12 mouse cellular contexts compared by ENCODE assay signal in genomic region chr11:62614876-62615410, GRCm38 (mm10). TPM values are rescaled to one million over a fixed set of nuclear protein-coding genes. Genes with fewer than 3 reads are reported as not detected.
DNase-seq lines count a peak whose midpoint lies in the region; ATAC-seq lines count a peak whose summit lies in the region.
"Had no signal": no experiment of that assay in that cellular context is flagged by ENCODE, and none has a peak within 500 bp of the region (broad histone marks: within the 10 kb centered on the region; RNA-seq: fewer than 3 reads in every experiment).

No protein-coding gene starts in this region.

- no peaks in the 10 kb centered on the region for H3K27me3 ChIP-seq in embryonic facial prominence, embryonic 12.5 days
- no peaks in the 10 kb centered on the region for H3K27me3 ChIP-seq in hindbrain, embryonic 13.5 days
- no peaks in the 10 kb centered on the region for H3K27me3 ChIP-seq in midbrain, embryonic 15.5 days (replicated peaks)

- H3K27ac ChIP-seq in embryonic facial prominence, embryonic 12.5 days, result peak overlapping the region; percentile 82; the same call in 1 of the 2 replicates
- peak overlapping the region; percentile 97 for H3K27ac ChIP-seq in hindbrain, embryonic 13.5 days
- H3K27ac ChIP-seq in midbrain, embryonic 15.5 days, result peak overlapping the region; percentile 84
- H3K27ac ChIP-seq: left cerebral cortex, adult 2 months; liver, embryonic 12.5 days had no signal

- H3K4me3 ChIP-seq in embryonic facial prominence, embryonic 12.5 days, result no peak overlapping the region
- no peak overlapping the region for H3K4me3 ChIP-seq in hindbrain, embryonic 13.5 days
- H3K4me3 ChIP-seq in midbrain, embryonic 15.5 days, result no peak overlapping the region
- H3K4me3 ChIP-seq: left cerebral cortex, adult 2 months; liver, embryonic 12.5 days had no signal

- DNase-seq in embryo, embryonic 10.5 days (ENCODE audit: low spot score), result peak; percentile 8
- no peak for DNase-seq in embryo, embryonic 10 days (ENCODE audit: low spot score)
- no peak for DNase-seq in gastrocnemius, postnatal 36 days
- DNase-seq in right cerebral cortex, postnatal 25 days, result no peak
- DNase-seq in adrenal gland, postnatal 14 days, result no peak
- DNase-seq: embryo, embryonic 11 days had no signal

- ATAC-seq in embryonic facial prominence, embryonic 12.5 days (ENCODE audit: insufficient number of reproducible peaks, insufficient read depth, low FRiP score, low TSS enrichment), result no peak
- no peak for ATAC-seq in hindbrain, embryonic 13.5 days (ENCODE audit: low FRiP score)
- ATAC-seq in midbrain, embryonic 15.5 days (replicated peaks), result no peak
- ATAC-seq: liver, embryonic 12.5 days had no signal

- no peaks in the 10 kb centered on the region for H3K9me3 ChIP-seq in embryonic facial prominence, embryonic 12.5 days
- no peaks in the 10 kb centered on the region for H3K9me3 ChIP-seq in hindbrain, embryonic 13.5 days
- H3K9me3 ChIP-seq in midbrain, embryonic 15.5 days, result no peaks in the 10 kb centered on the region
- H3K9me3 ChIP-seq: liver, embryonic 12.5 days had no signal

- WGBS in embryonic facial prominence, embryonic 12.5 days, result 91% methylated on average over 8 of the region's 8 CpGs
- WGBS in hindbrain, embryonic 13.5 days, result 68% methylated on average over 8 of the region's 8 CpGs
- 79% methylated on average over 8 of the region's 8 CpGs for WGBS in midbrain, embryonic 15.5 days

- H3K4me1 ChIP-seq in embryonic facial prominence, embryonic 12.5 days, result peaks cover 12% of the 10 kb centered on the region
- H3K4me1 ChIP-seq in hindbrain, embryonic 13.5 days (replicated peaks), result peaks cover 32% of the 10 kb centered on the region
- H3K4me1 ChIP-seq in midbrain, embryonic 15.5 days, result peaks cover 30% of the 10 kb centered on the region

- peaks cover 35% of the 10 kb centered on the region for H3K36me3 ChIP-seq in embryonic facial prominence, embryonic 12.5 days
- peaks cover 39% of the 10 kb centered on the region for H3K36me3 ChIP-seq in hindbrain, embryonic 13.5 days
- H3K36me3 ChIP-seq in midbrain, embryonic 15.5 days (replicated peaks), result peaks cover 3% of the 10 kb centered on the region; the same call in 1 of the 2 replicates
- H3K36me3 ChIP-seq: G1E had no signal

- intact Hi-C loops in gastrocnemius, postnatal 36 days (cut with DNase I), result no loop called here

- H3K4me2 ChIP-seq in embryonic facial prominence, embryonic 12.5 days (replicated peaks), result no peak overlapping the region
- no peak overlapping the region for H3K4me2 ChIP-seq in hindbrain, embryonic 13.5 days
- no peak overlapping the region for H3K4me2 ChIP-seq in midbrain, embryonic 15.5 days
- H3K4me2 ChIP-seq: liver, embryonic 12.5 days had no signal

- no peak overlapping the region for H3K9ac ChIP-seq in embryonic facial prominence, embryonic 12.5 days
- peak overlapping the region; percentile 70; the same call in 1 of the 2 replicates for H3K9ac ChIP-seq in hindbrain, embryonic 13.5 days
- no peak overlapping the region for H3K9ac ChIP-seq in midbrain, embryonic 15.5 days
- H3K9ac ChIP-seq: liver, embryonic 12.5 days had no signal

RNA-seq across cellular contexts. Expression of gene Lrrc75a, which starts 33.4 kb away (rescaled TPM):
- 22.6 and 24.4 TPM in 2 replicates for polyA plus RNA-seq in embryonic facial prominence, embryonic 12.5 days (2016; fragmentation: Nextera tagmentation; extraction: Ambion mirVana)
- polyA plus RNA-seq in hindbrain, embryonic 13.5 days (2015; fragmentation: Nextera tagmentation; extraction: Ambion mirVana), result 10.0 and 10.4 TPM in 2 replicates
- polyA plus RNA-seq in midbrain, embryonic 15.5 days (2015; fragmentation: Nextera tagmentation; extraction: Ambion mirVana), result 12.1 and 12.4 TPM in 2 replicates
- 1 to 10 TPM; 3.5 to 4.3 TPM for total RNA-seq in gastrocnemius, postnatal 36 days (2021)
- total RNA-seq in adrenal gland, postnatal 14 days (2021), result 28.7 and 31.7 TPM in 2 replicates

RNA-seq across cellular contexts. Expression of gene Mmgt2, which starts 33.5 kb away (rescaled TPM):
- polyA plus RNA-seq in embryonic facial prominence, embryonic 12.5 days (2016; fragmentation: Nextera tagmentation; extraction: Ambion mirVana), result 59.4 and 62.3 TPM in 2 replicates
- 22.8 and 24.9 TPM in 2 replicates for polyA plus RNA-seq in hindbrain, embryonic 13.5 days (2015; fragmentation: Nextera tagmentation; extraction: Ambion mirVana)
- polyA plus RNA-seq in midbrain, embryonic 15.5 days (2015; fragmentation: Nextera tagmentation; extraction: Ambion mirVana), result 21.6 and 23.3 TPM in 2 replicates
- 1 to 10 TPM; 3.9 to 4.0 TPM for total RNA-seq in gastrocnemius, postnatal 36 days (2021)
- total RNA-seq in adrenal gland, postnatal 14 days (2021), result 26.6 and 35.7 TPM in 2 replicates

RNA-seq across cellular contexts. Expression of gene Trpv2, which starts 40.7 kb away (rescaled TPM):
- polyA plus RNA-seq in embryonic facial prominence, embryonic 12.5 days (2016; fragmentation: Nextera tagmentation; extraction: Ambion mirVana), result 4.5 and 5.9 TPM in 2 replicates
- polyA plus RNA-seq in hindbrain, embryonic 13.5 days (2015; fragmentation: Nextera tagmentation; extraction: Ambion mirVana), result 21.5 and 21.7 TPM in 2 replicates
- polyA plus RNA-seq in midbrain, embryonic 15.5 days (2015; fragmentation: Nextera tagmentation; extraction: Ambion mirVana), result 35.8 and 38.8 TPM in 2 replicates
- total RNA-seq in gastrocnemius, postnatal 36 days (2021), result 1 to 10 TPM in 1 of 2 experiments, under 1 TPM in 1; 0.87 to 1.1 TPM
- 3.8 and 5.1 TPM in 2 replicates for total RNA-seq in adrenal gland, postnatal 14 days (2021)
